Mouse (Mus musculus): ENCODE results near the gene Myrip.
"Not testable (repeated sequence)": the region's sequence is repeated elsewhere in the genome, so short reads cannot be mapped to it uniquely, and the experiment has no call there.

Gene Myrip

GRCm38 (mm10) chr9:120301213-120301612 is at the start of gene Myrip:
Myrip (plus strand) TSS chr9:120301513.
- not testable (repeated sequence) for DNase-seq (ENCODE audit: low read depth, low spot score)

GRCm38 (mm10) chr9:120259805-120260204 is 41.5 kb upstream of the Myrip start:
- no peak for DNase-seq (ENCODE audit: low read depth, low spot score)

- DNase-seq (ENCODE audit: low read depth, low spot score) = no peak
Measured at GRCm38 (mm10) chr9:120263994-120264393, 37.3 kb upstream of the Myrip start.

DNA sequence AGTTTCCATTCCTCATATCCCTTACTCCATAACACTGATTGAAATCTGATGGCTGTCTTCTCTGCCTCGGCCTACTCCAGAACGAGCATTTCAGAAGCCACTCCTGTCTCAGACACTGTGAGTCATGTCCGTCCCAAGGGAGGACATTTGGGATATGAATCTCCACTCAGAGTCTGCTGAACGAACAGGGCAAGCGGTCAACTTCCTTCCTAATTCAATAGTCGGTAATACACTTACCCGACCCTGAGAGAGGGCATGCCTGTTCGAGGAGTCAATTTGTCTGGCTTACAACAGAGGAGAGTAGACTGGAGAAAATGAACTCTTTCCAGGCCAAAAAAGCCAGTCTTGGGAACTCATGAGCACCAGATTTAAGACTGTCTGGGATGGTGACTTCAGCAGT is 28.2 kb upstream of the Myrip start:
- no peak for DNase-seq (ENCODE audit: low read depth, low spot score)

GRCm38 (mm10) chr9:120275226-120275625 is 26.1 kb upstream of the Myrip start:
- DNase-seq (ENCODE audit: low read depth, low spot score) = no peak

- DNase-seq (ENCODE audit: low read depth, low spot score) = no peak
Measured at GRCm38 (mm10) chr9:120281147-120281546, 20.2 kb upstream of the Myrip start.

DNA sequence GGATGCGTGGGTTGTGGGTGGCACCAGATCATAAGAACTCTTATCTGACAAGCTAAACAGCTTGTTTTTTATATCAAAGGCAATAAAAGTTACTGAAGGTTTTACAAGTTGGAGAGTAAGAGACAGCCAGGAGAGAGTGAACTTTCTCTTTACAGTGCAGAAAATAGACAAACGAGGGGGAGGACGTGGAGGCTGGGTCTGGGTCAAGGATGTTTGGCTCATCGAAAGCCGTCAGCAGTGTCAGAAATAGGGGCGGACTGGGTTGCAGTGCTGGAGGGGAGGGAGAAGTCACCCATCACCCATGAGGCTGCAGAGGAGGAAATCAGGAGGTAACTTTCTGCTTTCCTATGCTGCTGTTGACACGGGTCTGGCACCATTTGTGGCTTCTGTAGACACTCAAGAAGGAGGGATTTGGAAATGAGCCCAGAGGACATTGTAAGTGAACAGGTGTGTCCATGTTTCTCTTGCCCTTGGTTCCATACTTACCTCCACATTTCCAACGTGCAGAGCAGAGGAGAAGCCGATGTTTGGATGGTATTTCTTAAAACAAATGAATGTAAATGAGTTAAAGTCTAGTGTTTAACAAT is 18.8 kb upstream of the Myrip start:
- DNase-seq (ENCODE audit: low read depth, low spot score) = no peak

DNA sequence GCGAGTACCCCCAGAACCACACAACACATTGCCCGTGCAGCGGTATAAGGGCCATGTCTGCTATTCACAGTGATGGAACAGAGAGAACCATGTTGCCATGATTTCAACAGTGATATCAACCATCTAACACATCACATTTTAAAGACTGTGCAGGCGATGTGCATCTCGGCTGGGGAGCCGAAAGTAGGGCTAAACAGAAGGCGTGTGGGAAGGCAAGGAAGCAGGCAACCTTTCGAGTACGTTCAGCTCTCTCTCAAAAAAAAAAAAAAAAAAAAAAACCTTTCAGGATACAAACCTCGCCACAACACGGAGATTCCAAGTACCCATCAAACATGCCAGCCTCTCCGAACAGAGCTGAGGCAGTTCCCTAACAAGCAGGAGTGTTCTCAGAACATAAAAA is 17.8 kb upstream of the Myrip start:
- no peak for DNase-seq (ENCODE audit: low read depth, low spot score)

DNA sequence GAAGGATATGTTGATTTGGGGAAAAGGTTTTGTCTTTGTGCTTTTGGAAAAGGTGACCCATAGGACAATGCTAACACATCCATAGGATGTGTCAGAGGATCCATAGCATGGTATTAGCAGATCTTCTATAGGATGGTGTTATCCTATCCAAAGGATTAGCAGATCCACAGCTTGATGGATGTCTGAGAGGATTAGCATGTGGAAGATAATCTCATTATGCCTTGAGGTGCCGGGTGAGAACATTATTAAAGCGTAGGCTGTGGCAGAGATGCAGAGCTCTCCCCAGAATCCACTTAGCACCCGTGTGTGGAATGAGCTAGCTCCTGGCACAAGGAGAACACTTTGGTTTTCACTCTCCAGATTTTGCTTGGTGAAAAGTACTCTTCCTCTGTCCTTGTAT is 13.3 kb upstream of the Myrip start:
- no peak for DNase-seq (ENCODE audit: low read depth, low spot score)

- DNase-seq (ENCODE audit: low read depth, low spot score) = no peak
Measured at GRCm38 (mm10) chr9:120290375-120290774, 10.9 kb upstream of the Myrip start.

- no peak for DNase-seq (ENCODE audit: low read depth, low spot score)
Measured at GRCm38 (mm10) chr9:120292488-120292887, 8.8 kb upstream of the Myrip start.

- DNase-seq (ENCODE audit: low read depth, low spot score) = no peak
Measured at GRCm38 (mm10) chr9:120295527-120295926, 5.8 kb upstream of the Myrip start.

GRCm38 (mm10) chr9:120296938-120297337 is 4.4 kb upstream of the Myrip start:
- no peak for DNase-seq (ENCODE audit: low read depth, low spot score)

DNA sequence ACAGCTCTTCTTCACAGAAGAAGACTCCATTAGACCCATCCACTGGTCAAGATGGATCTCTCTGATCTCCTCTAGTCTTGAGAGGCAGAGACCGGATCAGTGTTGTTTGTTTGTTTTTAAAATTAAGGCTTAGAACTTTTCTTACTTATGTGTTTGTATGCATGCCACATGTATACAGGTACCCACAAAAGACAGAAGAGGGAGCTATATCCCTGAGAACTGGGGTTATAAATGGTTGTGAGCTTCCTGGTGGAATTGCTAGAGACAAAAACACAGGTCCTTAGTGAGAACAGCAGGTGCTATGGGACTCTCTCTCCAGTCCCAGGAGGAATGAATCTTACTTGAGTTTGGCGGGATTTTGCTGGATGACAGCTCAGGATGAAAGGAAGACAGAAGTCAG is 1.9 kb upstream of the Myrip start:
- no peak for DNase-seq (ENCODE audit: low read depth, low spot score)

GRCm38 (mm10) chr9:120302980-120303452 is 1.7 kb downstream of the Myrip start:
- DNase-seq (ENCODE audit: low read depth, low spot score) = no peak

DNA sequence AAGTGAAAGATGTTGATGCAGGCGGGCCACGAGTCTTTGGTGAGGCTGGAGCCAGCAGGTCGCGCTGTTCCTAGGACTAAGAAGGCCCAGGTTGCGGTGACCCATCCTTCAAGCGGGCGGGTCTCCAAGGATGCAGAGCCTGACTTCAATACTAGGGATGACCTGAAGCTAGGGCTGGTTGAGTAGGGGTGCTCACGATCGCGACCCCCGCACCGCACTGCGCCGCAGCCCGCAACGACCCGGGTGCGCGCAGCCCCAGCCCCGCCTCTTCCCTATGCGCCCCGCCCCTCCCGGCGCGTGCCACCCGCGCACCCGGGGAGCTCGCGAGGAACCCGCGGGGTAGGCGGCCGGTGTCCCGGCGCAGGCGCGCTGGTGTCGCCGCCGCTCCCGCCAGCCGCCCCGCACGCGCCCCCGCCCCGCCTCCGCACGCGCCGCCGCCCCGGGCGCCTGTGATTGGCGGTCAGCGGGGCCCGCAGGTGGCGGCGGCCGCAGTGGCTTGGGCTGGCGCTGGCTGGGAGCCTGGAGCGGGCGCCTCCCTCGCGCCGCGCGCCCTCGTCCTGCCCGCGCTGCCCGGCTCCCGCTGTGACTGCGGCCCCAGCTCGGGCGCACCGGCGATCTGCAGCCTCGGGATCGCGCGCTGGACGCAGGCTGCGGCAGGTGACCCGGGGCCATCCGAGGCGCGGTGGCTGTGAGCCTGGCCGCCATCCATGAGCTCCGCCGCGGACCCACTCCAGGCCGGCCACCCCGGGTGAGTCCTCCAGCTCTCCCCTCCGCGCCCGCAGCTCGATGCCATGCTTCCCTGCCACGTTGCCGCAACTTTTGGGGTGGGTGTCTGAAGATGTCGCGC is 2.4 kb downstream of the Myrip start:
- DNase-seq (ENCODE audit: low read depth, low spot score) = no peak

DNA sequence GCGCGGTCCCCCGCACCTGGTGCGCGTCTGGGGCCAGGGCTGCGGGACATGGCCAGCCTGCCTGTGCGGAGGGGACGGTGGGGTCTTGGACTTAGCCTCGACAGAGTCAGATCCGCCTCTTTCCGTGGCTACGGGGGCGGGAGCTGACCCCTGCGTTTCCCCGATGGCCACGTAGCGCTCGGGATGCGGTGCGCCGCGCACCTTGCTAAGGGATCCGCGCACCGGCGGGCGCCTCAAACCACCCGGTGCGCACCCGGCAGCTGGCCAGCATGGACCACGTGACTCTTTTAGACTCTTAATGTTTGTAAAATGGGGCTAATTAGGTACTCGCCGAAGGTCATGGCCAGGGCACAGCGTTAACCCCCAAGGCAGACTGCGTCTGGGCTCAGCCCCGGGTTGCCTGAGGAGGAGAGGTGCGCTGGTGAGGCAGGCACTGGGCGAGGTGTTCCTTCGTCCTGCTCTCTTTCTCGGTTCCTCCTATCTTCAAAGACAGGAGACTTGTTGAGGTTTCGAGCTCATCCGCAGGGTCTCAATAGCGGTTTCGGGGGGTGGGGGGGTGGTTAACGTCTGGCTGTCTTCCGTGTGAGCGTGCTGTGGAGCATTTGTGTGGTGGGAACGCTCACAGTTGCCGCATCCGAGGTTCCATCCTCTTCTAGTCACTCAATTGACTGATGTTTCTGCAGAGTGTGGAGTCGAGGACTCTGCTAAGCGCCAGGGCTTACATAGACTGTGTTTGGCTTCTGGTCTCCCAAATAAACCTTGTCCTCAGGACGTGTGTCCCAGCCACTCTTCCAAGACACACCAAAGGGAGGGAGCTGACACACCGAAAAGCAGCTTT is 3.2 kb downstream of the Myrip start:
- DNase-seq (ENCODE audit: low read depth, low spot score) = no peak

DNA sequence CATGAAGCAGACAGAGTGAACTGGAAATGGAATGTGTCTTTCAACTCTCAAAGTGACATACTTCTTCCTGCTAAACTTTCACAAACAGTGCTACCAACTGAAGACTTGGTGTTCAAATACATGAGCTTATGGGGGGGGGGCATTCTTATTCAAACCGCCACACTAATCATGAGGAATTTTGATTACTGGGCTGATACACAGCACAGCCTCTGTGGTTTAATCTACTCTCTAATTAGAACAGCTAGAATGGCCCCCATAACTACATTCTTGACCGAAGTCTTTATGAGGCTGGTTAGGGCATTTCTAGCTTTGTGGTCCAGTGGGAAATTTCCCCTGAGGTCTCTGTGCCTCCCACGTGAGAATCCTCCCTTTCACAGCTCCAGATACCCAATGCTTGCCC is 13.9 kb downstream of the Myrip start:
- no peak for DNase-seq (ENCODE audit: low read depth, low spot score)

DNA sequence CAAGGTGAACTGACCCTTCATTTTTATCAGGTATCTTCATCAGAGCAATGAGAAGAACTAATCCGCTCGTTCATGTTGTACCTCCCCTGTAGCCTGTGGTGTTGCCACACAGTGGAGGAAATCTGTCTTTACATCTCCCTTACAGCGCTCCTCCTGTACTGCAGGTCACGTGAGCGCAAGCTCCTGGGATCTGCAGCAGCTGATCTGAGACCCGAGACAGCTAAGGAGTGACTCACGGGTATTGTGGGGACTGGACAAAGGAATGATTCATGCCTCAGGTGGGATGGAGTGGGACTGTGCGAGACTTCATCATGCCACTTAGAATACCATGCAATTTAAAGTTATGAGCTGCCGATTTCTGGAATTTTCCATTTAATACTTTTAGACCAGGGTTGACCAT is 17.8 kb downstream of the Myrip start:
- DNase-seq (ENCODE audit: low read depth, low spot score) = no peak

DNA sequence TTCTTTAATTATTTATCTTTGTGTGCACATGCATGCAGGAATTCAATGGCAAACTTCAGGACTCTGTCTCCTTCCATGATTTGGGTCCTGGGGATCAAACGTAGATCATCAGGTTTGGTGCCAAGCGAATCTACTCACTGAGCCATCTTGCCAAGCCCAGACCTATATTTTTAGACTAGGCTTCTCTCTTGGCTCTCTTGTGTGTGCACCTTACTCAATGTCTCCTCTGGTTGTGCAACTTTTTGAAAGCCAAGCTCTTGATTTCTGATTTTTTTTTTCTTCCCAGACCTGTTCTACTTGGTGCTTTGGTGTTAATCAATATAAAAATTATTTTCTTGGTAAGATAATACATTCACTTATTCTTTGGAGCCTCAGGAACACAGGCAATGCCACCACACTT is 19.3 kb downstream of the Myrip start:
- DNase-seq (ENCODE audit: low read depth, low spot score) = no peak

GRCm38 (mm10) chr9:120322702-120323426 is 21.6 kb downstream of the Myrip start:
- no peak for DNase-seq (ENCODE audit: low read depth, low spot score)

DNA sequence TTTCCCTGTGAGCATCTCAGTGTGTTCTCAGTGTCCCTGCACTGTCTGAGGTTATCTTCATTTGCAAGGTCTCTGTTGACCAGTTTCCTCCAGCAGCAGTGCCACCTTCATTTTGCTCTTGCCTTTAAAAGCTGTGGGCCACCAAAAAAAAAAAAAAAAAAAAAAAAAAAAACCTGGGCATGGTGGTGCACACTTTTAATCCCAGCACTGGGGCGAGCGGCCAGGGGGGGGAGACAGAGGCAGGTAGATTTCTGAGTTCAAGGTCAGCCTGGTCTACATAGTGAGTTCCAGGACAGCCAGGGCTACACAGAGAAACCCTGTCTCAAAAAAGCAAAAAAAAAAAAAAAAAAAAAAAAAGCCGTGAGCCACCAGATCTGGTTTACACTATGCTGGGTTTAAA is 29.7 kb downstream of the Myrip start:
- DNase-seq (ENCODE audit: low read depth, low spot score) = not testable (repeated sequence)

Data from A20 (cell line).